Mouse (Mus musculus) forelimb bud, embryonic 11.5 days (tissue): ENCODE results near the gene P2rx4.
"Not testable (repeated sequence)": the region's sequence is repeated elsewhere in the genome, so short reads cannot be mapped to it uniquely, and the experiment has no call there.

Experiments used
- DNase-seq: peaks from one replicate; pipeline ENCODE4 v3.0.0-alpha.2; 2012; ENCODE audit warnings: low read depth, low spot score

Gene P2rx4

DNA sequence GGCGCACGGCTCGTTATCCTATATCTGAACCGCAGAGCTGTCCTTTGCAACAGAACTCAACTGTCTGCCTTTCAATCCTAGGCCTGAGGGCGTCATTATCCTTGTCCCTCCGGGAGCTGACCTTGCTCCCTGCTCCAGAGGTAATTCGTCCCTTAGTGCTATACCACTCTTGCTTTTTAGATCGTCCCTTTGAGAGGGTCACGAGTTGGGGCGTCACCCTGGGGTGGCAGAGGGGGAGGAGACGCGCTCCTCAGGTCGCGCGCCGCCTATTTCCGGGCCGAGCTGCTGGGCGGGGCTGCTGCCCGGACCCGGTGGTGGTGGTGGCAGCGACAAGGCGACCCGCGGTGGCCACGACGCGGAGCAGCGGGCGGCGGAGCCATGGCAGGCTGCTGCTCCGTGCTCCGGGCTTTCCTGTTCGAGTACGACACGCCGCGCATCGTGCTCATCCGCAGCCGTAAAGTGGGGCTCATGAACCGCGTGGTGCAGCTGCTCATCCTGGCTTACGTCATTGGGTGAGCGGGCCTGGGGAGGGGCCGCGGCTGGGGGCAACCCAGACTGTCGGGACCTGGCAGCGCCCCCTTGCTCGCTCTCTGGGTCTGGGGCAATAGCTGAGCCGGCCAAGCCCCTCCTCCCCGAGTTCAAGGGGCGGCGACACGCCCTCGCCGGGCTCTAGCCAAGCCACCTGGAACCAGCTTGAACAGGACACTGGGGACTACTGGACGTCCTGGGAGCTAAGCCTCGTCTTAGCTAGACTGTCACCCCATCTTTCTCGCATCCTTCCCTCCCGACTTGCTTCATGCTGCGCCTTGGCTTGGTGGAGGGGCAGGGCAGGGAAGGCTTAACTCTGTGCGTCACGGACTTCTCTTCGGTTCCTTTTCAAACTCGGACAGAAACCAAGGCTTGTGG is at the start of gene P2rx4:
Gene P2rx4 (plus strand): TSS at position 269 of the 906 bp plus-strand sequence.
- DNase-seq, result peak; percentile 61

DNA sequence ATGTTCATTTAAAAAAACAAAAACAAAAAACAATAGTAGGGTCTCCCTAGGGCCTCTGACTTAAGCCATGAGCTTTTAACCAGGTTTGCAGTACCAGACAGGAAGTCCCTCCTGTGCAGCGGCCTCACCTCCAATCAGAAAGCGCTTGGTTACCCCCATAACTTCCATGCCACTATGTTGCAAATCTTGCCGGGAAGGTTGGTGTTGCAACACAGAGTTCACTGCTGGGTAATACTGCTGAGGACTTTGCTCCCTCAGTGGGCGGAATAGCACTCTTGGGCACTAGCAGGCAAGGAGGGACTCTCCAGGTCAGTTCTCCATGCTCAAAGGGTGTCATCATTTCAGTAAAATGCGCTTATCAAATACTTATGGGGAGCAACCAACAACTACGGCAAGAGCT is 44.8 kb upstream of the P2rx4 start:
- no peak for DNase-seq

DNA sequence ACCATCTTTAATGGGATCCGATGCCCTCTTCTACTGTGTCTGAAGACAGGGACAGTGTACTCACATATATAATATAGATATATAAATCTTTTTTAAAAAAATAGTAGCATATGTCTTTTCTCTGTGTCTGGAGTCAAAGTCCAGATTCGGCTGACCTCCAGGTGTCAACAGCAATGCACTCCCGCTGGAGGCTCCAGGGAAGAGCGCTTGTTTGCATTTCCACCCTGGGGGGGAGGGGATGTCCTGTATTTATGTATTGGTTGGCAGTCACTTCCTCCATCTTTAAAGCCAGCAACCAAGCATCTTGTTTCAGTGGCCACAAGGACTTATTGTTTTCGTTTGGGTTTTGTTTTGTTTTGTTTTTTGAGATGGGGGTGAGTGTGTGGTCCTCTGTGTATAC is 42.3 kb upstream of the P2rx4 start:
- DNase-seq, result no peak

DNA sequence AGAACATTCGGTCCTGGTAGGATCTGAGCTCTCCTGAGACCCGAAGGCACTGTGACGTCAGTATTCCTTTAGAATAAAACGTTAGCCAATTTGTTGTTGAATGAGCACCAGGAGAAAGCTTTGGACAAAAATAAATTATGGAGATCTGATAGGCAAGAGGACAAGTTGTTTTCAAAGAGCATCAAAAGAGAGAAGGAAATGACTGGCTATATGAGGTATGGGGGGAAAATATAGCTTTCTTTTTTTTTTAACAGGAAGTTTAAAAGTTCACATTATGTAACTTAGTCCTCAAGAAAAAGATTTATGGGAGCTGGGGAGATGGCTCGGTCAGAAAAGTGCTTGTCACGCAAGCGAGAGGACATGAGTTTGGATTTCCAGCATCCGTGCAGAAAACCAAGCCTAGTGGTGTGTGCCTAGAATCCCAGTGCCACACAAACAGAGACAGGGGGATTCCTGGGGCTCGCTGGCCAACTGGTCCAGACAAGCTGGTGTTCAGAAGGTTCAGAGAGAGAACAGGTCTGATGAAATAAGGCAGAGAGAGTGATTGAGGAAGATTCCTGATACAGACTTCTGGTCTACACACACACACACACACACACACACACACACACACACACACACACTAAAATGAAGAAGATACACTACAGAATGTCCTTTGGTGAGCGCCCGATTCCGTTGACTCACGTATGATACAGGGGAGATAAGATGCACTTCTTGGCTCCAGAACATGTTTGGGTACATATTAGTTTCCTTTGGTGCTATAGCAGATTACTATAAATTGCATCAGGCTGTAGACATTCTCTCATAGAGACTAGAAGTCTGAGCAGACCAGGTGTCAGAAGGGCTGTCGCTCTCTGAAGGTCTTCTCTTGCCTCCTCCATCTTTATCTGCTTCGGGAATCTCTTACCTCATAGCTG is 38.1 kb upstream of the P2rx4 start:
- no peak for DNase-seq

DNA sequence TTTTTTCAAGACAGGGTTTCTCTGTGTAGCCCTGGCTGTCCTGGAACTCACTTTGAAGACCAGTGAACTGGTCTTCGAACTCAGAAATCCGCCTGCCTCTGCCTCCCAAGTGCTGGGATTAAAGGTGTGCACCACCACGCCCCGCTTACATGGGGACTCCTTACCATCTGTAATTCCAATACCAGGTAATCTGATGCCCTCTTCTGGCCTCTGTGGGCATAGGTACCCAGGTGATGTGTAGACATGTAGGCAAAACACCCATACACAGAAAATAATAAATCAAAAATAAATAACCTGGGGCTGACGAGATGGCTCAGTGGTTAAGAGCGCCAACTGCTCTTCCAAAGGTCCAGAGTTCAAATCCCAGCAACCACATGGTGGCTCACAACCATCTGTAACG is 35.7 kb upstream of the P2rx4 start:
- DNase-seq, result not testable (repeated sequence)

DNA sequence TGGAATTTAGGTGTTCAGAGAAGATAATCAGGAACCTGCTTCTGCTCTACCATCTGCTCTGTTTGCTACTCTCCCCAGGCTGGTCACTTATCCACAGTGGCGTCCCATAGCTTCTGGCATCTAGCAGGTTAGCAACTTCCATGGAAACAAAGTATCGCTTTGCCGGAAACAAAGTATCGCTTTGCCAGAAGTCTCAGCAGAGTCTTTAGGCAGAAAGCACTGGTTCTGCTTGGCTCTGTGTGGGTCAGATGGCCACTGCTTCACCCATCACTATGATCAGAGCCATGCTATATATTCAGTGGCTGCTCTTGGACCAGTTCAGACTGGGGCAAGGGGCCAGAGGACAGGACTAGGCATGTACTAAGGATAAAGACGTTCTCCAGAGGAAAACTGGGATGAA is 35.0 kb upstream of the P2rx4 start:
- no peak for DNase-seq

DNA sequence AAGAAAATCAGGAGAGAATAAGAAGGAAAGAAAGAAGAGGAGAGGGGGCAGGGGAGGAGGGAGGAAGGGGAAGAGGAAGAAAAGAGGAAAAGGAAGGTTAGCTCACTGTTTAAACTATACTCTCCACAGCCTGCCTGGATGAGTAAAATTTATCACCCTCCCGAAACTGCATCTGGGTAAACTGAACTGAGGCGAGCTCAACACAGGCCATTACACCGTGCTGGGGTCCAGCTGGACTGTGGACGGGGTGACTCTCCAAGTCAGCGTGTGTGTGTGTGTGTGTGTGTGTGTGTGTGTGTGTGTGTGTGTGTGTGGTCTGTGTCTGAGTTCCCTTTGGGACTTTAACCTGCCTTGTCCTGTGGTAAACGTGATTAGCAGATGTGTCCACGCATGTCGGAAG is 31.3 kb upstream of the P2rx4 start:
- no peak for DNase-seq

DNA sequence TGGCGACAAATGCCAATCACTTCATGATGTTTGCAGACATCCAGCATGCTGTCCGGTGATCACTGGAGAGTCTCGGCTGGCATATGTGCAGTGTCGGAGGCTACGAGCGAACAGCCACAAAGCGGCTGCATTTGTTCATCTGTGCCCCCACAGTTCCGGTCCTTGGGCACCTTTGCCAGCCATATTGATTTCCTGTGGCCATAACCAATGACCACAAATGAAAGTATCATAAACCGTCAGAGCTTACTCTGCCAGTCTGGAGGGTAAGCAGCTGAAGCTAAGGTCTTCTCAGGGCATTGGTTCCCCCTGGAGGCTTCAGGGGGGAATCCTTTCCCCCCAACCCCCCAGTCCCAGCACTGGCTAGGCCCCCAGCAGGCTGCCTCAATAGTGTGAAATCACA is 29.4 kb upstream of the P2rx4 start:
- DNase-seq, result no peak

DNA sequence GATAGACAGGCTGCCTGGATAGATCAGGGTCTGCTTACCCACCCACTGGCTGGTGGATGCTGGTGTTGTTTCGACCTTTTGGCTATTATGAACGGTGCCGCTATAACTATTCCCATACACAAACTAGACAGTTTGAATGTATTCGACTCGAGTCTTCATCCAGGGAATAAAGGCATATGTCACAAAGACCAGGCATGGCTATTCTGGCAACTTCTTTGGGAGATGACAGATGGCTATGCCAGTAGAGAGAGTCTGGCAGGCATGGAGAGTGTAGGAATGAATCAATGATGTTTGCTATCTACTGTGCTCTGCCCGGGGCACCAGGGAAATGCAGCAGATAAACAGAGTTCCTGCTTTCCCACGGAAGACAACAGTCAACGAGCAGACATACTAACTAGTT is 27.5 kb upstream of the P2rx4 start:
- no peak for DNase-seq

DNA sequence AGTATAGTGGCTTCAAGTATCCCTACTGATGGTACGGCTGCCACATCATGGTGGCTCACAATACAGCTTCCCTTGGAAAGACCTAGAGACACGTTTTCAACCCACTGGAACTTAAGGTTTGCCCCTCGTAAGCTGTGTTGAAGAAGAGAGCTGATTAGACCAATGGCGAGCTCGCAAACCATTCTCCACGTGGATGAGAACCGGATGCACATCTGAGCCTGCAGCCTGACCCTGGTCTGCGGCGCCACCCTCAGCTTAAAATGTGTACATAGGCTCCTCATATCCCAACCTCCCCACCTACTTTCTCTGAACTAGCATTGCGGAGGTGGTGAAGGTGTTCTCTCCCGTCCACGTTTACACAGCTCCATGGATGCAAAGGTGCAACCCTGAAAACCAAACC is 26.1 kb upstream of the P2rx4 start:
- no peak for DNase-seq

DNA sequence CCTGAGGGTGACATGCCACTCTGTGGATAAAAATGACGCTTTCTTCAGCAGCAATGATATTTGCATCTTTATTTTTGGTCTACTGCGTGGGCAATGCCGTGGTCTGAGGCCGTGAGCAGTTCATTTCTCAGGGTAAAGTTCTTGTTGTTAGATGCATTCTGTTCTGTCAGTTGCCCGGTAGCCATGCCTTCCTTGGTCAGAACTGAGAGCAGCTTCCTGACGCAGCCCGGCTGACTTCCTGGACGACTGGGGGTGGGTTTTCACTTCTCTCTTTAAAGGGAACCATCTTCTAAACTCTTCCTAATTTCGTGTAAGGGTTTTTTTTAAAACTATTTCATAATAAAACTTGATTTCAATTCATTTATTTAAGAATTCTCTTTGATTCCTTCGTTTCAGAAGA is 23.4 kb upstream of the P2rx4 start:
- no peak for DNase-seq

DNA sequence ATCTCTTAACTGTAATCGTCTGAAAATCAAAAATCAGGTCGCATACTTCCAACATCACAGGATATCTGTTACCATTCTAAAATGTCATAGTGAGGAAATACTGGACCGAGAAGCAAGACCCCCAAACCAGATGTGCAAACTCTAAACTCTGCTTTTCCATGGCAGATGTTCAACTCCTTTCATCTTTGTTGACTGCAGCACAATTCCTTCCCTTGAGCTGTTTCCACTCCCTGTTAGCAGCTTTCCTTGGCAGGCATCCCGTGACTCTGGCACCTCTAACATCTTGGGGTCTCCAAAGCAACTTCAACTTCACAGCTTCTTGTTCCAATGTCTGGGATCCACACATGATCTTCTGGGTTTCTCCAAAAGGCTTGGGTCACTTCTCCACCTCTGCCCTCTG is 20.0 kb upstream of the P2rx4 start:
- no peak for DNase-seq

DNA sequence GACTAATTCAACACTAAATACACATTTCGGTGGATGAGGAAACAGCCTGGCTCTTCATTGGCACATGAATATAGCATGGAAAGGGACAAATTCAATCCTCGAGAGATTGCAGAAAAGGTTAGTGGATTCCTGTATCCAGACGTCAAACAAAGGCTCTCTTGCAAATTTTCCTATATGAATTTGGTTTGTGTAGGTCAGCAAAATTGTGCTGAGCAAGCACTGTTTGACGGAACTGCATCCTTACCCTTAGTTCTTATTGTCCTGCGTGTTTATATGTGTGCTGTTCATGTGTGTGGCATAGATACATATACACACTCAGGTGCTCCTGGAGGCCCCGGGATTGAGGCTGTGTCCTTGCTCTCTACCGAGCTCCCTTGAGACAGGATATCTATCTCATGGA is 18.2 kb upstream of the P2rx4 start:
- no peak for DNase-seq

DNA sequence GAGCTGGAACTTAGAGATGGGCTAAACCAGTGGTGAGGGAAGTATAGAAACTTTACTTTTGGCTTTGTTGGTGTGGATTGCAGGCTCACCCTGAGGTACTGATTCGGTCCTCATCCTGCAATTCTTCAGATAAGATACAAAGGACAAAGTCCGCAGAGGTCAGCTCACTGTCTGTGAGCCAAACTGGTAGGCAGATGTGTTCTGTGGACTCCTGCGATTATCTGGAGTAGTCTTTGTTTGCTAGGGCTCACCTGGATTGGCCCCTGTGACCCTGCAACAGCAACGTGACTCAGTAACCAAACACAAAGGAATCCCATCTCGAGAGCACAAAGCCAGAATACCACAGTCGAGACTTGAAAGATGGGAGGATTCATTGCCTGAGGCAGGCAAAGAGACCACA is 16.9 kb upstream of the P2rx4 start:
- no peak for DNase-seq

DNA sequence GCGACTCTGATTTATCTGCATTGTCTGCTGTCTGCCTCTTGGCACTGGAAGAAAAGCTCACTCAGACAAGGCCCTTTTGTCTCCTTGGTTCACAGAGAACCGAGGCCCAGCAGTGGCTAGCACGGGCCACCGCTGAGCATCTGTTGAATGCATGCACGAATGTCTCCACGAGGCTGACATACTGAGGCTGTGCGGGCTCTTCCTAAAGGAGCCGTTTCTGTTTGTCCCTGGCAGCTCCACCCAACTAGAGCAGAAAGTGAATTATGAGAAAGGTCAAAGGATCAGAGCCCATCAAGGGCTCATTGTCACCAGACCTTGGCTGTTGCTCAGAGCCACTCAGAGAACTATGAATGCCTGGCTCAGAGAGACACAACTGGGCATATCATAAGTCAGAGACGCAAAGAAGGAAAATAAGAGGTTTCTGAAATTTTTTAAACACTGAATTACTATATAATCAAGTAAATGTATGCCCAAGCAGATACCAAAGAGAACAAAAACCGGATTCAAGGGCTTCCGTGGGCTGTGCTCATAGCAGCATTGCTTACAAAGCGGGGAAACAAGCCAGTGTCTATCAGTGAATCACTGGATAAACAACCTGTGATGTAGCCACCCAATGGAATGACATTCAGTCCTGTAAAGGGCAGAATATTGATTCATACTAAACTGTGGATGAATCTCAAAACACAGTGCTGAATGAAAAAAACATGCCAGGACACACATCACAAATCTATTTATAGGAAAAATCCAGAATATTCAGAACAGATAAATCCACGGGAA is 13.7 kb upstream of the P2rx4 start:
- no peak for DNase-seq

DNA sequence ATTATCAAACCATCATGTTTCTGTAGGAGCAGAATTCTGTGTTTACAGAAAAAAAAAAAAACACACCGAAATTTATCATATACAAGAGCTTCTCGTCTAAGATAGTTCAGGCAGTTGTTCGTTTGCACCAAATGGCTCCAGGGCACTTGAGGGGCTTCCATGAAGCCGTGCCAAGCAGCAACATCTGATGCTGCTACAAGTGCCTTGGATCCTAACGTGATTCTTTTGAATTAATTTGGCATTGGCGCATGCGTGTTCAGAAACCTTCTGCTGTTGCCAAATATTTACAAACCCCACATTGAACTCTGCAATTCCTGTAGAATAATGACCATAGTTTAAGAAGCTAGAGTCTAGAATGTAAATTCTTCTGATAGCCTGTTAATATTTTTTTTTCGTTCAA is 11.8 kb upstream of the P2rx4 start:
- DNase-seq, result no peak

DNA sequence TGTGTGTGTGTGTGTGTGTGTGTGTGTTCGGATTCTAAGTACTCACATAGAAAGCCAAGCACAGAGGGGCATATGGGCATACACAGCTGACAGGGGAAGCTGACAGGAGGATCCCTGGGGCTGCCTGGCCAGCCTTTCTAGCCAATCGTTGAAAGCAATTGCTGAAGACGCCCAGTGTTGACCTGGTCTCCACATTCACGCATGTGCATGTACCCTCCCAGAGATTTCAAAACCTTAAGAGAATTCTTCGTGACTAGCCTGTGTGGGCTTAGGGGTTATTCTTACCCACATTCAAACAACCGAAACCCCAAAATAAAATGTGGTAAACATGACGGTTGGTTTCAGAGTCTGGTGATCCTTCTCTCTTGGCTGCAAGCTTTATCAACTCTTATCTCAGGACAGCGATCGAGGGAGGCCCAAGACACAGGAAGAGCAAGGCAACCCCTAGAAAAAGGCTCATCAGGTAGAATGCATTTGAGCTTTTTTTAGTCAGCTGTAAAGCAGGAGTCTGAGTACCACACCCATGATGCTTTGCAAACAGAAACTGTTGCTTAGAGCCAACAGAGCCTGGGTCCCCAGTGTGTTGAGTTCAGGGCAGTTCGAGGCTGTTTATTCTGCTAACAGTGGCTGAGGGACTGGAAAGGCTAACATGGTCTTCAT is 9.2 kb upstream of the P2rx4 start:
- DNase-seq, result no peak

DNA sequence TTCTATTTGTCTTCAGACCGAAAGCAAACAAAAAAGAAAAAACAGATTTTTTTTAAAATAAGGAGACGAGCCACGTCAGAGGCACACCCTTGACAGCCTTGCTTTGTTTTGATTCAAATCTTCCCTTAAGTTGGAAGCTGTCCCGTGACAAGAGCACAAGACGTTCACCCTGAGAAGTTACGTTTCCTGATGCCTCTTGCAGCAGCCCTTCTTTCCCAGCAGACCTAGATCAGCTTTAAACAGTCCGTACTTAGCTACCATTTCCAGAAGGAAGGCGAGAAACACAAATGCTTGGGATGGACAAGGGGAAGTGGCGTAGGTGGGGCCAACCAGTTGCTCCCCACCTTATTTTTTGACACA is 8.7 kb upstream of the P2rx4 start:
- DNase-seq, result no peak

DNA sequence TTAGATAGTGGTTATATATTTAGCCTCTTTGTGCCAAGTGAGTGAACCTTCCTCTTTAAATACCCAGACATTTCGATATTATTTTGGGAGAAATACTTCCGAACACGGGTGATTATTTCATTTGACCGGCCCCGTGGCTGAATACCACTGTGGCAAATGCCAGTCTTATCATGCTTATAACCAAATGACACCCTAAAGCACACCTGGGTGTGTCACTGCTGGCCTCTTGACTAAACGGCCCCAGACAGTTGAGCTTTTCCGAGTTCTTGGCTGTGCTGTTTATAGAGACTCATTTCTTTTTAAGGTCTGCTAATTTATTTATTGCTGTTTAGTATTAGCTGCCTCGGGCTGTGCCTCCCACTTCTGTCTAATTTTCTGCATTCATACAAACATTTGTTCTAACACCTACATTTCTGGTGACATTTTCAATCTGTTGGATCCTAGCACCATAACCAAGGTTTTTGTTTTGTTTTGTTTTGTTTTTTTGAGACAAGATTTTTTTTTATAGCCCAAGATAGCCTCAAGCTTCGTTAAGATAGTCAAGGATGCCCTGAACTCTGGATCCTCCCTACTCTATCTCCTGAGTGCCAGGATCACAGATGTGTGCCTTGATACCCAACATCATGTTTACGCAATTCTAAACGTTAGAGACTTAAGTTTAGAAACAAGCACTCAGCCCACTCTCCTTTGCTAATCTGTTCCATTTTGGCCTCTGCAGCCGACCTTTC is 7.1 kb upstream of the P2rx4 start:
- DNase-seq, result no peak

DNA sequence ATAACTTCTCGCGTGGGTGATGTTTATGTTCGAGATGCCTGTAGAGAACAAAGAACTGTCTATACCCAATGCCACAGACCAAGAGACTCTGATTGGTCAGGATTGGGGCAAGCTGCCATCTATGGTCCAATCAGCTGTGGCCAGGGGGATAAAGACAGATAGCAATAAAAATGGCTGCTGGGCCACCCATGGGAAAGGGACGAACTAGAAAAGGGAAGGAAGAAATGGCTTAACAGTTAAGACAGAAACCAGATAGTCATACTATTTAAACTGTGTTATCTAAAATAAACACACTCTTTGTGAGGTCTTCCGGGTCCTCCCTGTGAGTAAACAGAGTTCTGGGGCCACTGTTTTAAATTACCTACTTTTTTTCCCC is 6.5 kb upstream of the P2rx4 start:
- DNase-seq, result no peak

DNA sequence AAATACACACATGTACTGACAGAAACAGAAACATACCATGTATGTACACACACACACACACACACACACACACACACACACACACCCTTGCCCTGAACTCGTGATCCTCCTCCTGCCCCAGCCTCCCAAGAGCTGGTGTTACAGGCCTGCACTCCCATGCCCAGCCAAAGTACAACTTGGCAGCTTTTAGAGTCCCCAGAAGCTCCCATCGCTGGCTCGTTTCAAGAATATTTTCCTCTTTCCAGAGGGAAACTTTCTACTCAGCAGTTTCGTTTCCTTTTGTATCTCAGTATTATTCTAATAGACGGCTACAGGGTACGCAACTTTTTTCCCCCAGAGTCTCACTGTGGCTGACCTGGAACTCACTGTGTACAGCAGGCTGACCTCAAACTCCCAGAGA is 5.2 kb upstream of the P2rx4 start:
- no peak for DNase-seq
